Mouse (Mus musculus) adrenal gland, adult 10 weeks (tissue): ENCODE measurements around the gene Smtn. TPM values are rescaled to one million over a fixed set of nuclear protein-coding genes. Genes with fewer than 3 reads are reported as not detected.

Experiments
- polyA plus RNA-seq: library from polyadenylated mRNA; stranded (reverse); fragments of 350-450 nt; fragmentation: Illumina TruSeq; extraction: RNeasy Lipid Tissue Mini Kit (QIAGEN cat#74804); gene quantifications from one replicate; pipeline ENCODE4 v1.2.3, GENCODE M21; 2014; ENCODE audit warnings: low read depth, low replicate concordance

Smtn gene
- polyA plus RNA-seq: 0.87 TPM

DNA sequence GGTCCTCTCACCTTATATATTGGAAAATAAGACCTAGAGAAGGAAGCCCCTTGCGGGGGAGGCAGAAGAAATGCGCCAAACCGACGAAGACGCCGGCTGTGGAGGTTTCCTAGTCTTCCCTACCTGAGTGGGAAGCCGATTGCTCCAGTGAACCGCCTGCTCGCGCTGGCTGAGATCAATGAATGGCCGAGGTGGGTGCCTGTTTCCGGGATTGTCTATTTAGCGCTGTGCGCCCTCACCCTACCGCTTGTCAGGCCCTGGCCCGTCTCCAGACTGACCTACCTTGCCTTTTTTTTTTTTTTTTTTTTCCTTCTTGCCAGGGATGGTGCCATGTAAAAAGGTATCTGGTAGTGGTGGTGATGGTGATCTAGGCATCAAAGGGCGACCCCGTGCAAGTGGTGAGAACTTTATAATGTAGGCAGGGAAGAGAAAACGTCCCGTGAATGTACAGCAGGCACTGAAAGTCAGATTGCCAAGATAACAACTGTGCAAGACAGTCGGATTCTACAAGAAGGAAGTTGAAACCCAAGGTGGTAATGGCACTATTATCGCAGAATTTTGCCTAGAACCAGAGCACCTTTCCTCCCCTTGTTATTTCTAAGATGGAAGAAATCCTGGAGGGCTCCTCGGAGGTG, at the start of gene Smtn:
TSS of gene Smtn (minus strand) at position 162 of the 635 bp plus-strand sequence.

DNA sequence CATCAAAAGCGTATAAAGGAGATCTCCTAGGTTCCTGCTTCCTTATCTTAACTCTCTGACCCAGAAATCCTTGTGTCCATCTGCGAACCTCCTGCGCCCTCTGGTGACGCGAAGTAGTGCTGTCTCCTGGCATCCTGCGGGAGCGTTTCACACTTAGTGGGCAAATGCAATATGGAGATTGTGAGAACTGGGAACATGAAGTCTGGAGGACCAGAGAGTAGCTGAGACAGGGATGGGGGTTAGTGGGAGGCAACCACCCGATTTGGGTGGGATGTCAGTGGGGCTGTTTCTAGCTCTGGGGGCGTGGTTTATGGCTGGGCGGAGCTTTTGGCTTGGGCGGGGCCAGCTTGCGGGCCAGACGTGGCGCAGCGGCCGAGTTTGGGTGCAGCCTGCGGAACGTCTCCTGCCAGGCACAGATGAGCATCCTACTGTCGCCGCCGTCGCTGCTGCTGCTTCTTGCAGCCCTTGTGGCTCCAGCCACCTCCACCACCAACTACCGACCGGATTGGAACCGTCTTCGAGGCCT, 25.8 kb downstream of the Smtn start, which contains the start of gene Selenom:
TSS of gene Selenom (plus strand) at position 156 of the 526 bp plus-strand sequence.

DNA sequence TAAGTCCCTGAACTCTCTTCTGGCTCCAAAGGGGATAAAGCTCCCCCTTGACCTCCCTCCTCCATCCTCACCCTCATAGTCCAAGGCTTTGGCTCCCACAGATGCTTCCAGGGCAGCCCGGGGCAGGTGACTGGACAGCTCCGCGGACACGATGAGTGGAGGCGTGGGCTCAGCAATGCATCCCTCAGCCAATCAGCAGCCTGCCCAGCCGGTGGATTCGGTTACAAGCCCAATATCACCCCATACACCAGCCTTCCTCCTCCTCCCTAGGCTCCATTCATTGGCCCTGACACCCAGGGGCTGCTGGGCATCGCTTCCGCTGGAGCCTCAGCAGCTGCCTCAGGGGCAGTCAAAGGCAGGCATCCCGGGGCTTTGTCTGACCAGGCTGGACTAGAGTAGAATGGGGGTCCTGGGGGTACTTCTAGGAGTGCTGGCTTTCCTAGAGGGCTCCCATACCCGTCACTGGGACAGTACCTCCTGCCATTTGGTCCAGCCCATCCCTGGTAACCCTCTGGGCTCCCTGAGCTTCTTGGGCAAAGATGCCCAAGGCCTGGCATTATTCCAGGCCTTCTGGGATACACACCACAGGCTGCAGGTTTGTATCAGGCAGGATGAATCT, 52.4 kb downstream of the Smtn start, which contains the start of gene Pla2g3:
TSS of gene Pla2g3 (plus strand) at position 333 of the 619 bp plus-strand sequence.

Other genes starting within 250 kb of the Smtn start
- gene Pik3ip1, start 210.2 kb downstream of the Smtn start, polyA plus RNA-seq: 3.4 TPM
- 6.8 TPM for gene Limk2, start 131.4 kb downstream of the Smtn start, polyA plus RNA-seq
- gene Rnf185, start 88.2 kb downstream of the Smtn start, polyA plus RNA-seq: 38.4 TPM
- gene Pla2g3, start 52.3 kb downstream of the Smtn start, polyA plus RNA-seq: not detected
- not detected for gene Inpp5j, start 35.8 kb downstream of the Smtn start, polyA plus RNA-seq
- 2.0 TPM for gene Selenom, start 25.9 kb downstream of the Smtn start, polyA plus RNA-seq
- gene Morc2a, start 108.6 kb upstream of the Smtn start, polyA plus RNA-seq: 36.0 TPM